Mouse (Mus musculus): ENCODE data around the gene Nat8f6.
"Not testable (repeated sequence)": the region's sequence is repeated elsewhere in the genome, so short reads cannot be mapped to it uniquely, and the experiment has no call there.

The Nat8f6 gene

DNA sequence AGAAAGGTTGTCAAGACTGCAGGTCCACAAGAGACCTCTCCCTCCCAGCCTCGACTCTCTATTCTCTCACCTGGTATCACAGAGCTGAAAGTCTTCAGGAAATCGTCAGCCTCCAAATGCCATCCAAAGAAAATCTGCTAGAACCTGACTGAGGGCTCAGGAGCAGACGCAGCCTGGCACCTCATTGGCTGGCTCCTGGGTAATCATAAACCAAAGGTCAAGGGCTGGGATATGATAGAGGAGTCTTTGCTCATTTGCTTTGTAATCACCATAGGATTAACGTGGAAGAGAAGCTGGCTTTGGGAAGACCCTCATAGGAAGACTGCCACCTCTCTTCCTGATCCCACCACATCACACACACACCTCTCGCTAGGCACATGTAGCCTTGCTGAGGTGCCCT, at the start of gene Nat8f6, which contains the start of gene Nat8f5:
Gene Nat8f6, minus strand, starts transcription at position 118 of the 400 bp plus-strand sequence.
Gene Nat8f5, minus strand, starts transcription at position 136 of the 400 bp plus-strand sequence.
- DNase-seq (ENCODE audit: low spot score in 2 of 2), result no peak

DNA sequence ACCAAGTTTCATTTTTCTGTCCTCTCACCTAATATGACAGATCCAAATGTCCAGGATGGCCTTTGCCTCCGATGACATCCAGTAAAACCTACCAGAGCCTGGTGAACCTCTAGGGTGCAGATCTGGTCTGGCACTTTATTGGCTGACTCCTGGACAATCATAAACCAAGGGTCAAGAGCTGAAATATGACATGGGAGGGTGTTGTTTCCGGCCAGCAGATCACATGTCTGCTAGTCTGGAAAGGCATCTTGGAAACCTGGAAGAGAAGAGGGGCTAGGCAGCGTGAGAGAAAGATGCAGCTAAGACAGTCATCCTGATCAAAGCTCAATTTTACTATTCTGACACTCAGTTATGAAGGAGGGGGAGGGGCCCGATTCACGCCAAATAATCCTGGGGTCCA, 48.3 kb upstream of the Nat8f6 start, which contains the start of gene Nat8f2:
Gene Nat8f2, minus strand, starts transcription at position 153 of the 400 bp plus-strand sequence.
- DNase-seq (ENCODE audit: low spot score in 2 of 2), result not testable (repeated sequence)

GRCm38 (mm10) chr6:85867726-85868690, 47.3 kb upstream of the Nat8f6 start:
- no peak for DNase-seq (ENCODE audit: low spot score in 2 of 2)

DNA sequence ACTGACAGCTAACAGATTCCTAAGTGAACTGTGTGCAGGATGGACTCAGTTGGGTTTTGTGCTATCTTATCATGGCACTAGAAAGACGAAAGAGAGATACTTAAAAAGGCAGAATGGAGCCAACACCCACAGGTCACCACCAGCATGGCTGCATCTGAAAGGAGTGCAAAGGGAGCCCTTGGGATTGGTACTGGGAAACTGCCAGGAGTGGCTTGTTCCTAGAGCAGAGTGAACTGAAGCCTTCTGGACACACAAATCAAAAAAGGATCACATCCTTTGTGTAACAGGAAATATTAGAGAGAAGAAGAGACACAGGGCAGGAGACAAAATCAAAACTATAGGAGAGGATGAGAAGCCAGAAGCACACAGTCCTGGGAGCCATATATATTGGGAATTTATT, 46.2 kb upstream of the Nat8f6 start:
- not testable (repeated sequence) for DNase-seq (ENCODE audit: low spot score in 2 of 2)

DNA sequence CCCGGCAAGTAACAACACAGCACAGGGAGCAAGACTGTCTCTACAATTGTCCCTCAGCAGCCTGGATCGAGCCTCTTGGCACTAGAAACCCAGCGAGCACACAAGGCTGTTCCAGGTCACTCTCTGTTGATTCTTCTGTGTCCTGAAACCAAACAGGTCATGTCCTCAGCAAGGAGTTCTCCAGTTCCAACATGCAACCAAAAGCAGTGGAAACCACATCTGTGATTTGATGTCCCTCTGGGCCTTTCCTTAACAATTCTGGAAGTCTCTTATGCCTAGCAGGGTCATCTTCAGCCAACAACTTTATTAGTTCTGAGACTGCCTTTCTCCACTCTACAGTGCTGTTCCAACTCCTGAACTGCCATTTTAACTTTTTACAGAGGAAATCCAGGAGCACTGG, 45.4 kb upstream of the Nat8f6 start:
- DNase-seq (ENCODE audit: low spot score in 2 of 2), result not testable (repeated sequence)

GRCm38 (mm10) chr6:85864900-85865639, 44.3 kb upstream of the Nat8f6 start:
- not testable (repeated sequence) for DNase-seq (ENCODE audit: low spot score in 2 of 2)

GRCm38 (mm10) chr6:85863840-85864239, 43.1 kb upstream of the Nat8f6 start:
- no peak for DNase-seq (ENCODE audit: low spot score in 2 of 2)

- DNase-seq (ENCODE audit: low spot score in 2 of 2), result no peak
Measured at GRCm38 (mm10) chr6:85863136-85863535, 42.4 kb upstream of the Nat8f6 start.

DNA sequence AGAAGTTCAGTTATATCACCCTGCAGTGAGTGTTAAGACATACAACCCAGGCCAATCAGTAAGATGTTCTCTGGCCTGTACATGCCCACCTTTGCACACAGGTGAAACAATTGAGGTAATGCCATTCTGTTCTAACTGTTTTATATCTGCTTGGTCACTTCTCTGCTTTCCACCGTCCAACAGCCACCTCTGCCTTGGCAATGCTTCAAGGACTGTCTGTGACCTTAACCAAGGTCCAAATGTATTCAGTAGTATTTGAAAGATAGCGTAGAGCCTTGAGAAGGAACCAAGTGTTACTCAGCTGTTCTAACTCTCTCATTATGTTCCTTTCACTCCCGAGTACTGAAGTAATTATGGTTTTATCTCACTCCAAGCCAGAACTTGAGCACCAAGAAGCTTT, 41.8 kb upstream of the Nat8f6 start:
- no peak for DNase-seq (ENCODE audit: low spot score in 2 of 2)

- DNase-seq (ENCODE audit: low spot score in 2 of 2), result no peak
Measured at GRCm38 (mm10) chr6:85861247-85861646, 40.5 kb upstream of the Nat8f6 start.

- DNase-seq (ENCODE audit: low spot score in 2 of 2), result peak; percentile 78 to 79
Measured at GRCm38 (mm10) chr6:85856194-85856678, 35.5 kb upstream of the Nat8f6 start.

DNA sequence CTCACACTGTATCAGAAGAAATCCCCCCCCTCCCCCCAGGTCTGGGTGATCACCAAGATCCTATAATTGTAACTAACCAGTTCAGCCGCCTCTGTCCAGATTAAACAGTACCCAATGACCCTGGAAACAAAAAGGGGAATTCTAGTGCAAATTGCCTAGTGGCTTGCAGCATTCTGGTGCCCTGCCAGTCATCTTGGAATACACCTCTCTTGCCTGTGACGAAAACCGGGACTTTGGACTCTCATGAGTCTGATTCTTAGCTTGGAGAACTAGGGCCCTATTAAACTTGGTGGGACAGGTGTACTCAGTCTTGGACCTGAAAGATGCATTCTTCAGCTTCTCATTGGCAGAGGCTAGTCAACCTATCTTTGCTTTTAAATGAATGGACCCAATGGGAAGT, 32.7 kb upstream of the Nat8f6 start:
- DNase-seq (ENCODE audit: low spot score in 2 of 2), result no peak

DNA sequence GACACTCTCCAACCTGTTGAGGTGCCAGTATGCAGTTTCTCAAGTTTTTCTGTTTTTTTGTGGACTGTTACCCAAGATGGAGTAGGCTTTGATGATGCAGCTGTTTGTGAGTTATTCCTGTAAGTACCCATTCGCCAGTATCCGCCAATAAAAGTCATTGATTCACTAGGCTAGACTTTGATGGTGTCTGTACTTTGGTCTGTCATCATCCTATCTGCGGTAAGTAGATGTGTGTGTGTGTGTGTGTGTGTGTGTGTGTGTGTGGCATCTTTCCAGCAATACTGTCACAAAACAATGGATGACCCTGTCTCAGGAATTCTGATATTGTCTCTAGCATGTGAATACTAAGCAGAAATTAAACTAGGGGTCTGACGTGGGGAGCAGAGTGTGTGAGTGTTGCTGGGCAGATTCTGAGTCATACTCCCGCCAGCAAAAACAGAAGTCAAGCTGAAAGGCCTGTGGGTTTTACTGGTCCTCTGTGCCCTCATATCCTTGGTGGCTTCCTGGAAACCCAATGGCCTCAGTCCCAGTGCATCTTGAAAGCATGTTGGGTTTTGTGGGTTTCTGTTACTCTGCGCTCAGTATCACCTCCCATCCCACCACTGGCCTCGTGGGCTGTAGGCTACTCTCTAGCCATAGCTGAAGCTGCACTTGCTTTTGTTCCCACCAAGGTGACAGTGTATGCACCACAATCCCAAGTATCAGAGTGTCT, 30.5 kb upstream of the Nat8f6 start:
- DNase-seq (ENCODE audit: low spot score in 2 of 2), result no peak

DNA sequence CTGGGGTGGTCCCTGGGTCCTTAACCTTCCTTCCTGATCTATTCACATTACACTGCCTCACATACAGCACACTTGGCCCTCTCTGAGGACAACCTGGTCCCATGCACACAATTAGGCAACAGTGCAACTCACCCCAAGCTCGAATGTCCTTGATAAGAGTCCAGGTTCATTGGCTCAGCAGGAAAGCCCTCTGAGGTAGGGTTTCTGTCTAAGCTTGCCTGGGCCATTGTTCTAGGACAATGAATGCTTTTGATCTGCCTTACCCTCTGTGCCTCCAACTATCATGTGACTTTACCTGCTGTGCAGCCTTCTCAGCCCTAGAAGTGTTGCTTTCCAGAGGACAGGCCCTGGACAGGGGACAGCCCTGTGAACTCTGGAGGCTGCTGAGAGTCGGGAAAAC, 28.5 kb upstream of the Nat8f6 start:
- DNase-seq (ENCODE audit: low spot score in 2 of 2), result no peak

DNA sequence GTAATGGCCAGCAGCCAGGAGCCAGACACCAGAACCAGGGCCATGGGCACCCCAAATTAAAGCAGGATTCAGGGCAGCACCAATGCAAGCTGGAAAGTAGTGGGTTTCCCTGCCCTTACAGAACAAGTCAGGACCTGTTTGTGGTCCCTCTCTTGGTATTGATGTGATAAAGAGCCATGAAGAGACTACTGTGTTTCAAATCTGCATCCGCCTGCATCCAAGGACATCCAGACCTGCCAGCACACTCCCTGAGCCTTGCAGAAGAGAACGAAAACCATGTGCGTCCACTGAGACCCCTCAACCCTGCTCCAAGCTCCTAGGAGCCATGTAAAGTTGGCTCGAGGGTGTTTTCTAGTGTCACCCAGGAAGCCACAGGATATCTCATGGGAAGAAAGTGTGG, 27.4 kb upstream of the Nat8f6 start:
- no peak for DNase-seq (ENCODE audit: low spot score in 2 of 2)

DNA sequence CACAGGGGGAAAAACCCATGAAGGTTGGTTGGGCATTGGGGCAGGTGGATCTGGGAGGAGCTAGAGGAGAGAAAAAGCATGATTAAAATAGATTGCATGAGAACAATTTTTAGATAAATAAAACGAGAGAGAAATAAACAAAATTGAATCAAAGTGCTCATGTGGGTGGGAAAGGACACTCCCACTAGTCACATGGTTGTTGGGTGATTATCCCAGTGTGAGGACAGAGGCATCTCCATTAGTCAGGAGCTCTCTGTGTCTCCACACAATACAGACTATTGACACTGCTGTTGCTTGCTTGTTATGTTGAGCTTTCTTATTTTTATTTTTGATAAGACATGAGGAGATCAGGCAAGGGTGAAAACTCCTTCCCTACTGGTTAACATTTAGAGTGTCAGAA, 26.2 kb upstream of the Nat8f6 start:
- no peak for DNase-seq (ENCODE audit: low spot score in 2 of 2)

- DNase-seq (ENCODE audit: low spot score in 2 of 2), result not testable (repeated sequence)
Measured at GRCm38 (mm10) chr6:85843677-85844458, 23.1 kb upstream of the Nat8f6 start.

- peak; percentile 39 to 52 for DNase-seq (ENCODE audit: low spot score in 2 of 2)
Measured at GRCm38 (mm10) chr6:85839982-85840381, 19.2 kb upstream of the Nat8f6 start.

DNA sequence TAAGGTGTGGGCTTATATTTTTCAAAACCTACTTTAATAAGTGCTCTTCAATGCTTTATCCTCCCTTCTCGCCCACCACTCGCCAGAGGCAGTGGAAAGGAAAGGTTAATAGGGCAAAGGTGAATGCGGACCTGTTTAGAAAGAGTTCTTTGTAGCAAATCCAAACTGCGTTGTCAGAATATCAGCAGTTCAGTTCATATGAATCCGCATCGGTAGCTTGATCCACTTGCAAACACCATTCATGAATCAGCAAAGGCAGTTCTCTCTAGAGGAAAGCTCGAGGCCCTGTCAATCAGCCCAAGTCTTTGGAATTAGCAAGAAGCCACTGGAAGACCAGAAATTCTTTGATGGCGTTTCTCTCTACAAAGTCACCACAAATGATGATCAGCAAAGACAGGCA, 17.9 kb upstream of the Nat8f6 start:
- no peak for DNase-seq (ENCODE audit: low spot score in 2 of 2)

DNA sequence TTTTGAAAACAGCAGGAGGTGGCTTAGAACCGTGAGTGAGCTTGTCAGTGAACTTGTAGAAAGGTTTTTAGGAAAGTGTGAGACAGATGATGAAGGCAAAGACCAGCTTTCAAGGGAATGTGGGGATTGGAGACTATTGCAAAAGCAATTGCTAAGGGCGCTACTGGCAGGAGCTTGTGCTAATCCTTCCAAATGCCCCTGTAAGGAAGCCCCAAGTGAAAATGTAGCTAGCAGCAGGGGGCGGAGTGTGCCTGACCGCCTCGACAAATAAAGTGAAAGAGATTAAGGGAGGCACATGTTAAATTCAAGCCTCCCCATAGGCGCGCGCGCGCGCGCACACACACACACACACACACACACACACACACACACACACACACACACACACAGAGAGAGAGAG, 16.6 kb upstream of the Nat8f6 start:
- peak in 1 of 2 experiments; percentile 31 for DNase-seq (ENCODE audit: low spot score in 2 of 2)

- DNase-seq (ENCODE audit: low spot score in 2 of 2), result peak in 1 of 2 experiments; percentile 51
Measured at GRCm38 (mm10) chr6:85836827-85837226, 16.1 kb upstream of the Nat8f6 start.
